14 mouse cellular contexts compared by ENCODE assay signal in the genomic region with DNA sequence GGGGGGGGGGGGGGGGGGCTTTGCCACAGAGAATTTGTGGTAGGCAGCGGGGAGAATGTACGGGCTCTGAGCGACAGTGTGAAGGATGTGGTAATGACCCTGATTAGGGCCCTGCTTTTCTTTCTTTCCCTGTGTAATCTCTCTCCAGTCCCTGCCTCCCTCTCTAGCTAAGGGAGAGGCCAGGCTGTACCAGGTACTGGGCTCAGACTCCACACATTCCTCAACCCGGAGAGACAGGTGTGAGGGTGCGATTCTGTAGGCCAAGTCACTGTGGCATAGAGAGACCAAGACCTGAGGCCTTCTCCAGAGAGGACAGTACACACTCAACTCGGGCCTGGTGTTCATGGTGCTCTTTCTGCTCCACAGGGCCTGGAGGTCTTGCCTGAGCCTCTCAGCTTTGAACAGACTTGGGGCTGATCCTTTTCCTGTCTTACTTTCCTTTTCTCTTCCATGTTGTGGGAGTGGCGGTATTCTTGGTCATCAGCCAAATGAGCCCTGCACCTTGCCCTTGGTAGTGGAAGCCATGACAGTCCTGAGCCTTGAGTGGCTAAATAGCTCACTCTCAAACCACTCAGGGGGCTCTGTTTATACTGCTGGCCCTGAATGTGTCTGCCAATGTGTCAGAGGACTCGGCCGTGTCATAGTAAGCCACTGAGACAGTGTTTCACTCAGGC. TPM values are rescaled to one million over a fixed set of nuclear protein-coding genes. Genes with fewer than 3 reads are reported as not detected.
DNase-seq lines count a peak whose midpoint lies in the region; ATAC-seq and TF ChIP-seq lines count a peak whose summit lies in the region.
"Had no signal": no experiment of that assay in that cellular context is flagged by ENCODE, and none has a peak within 500 bp of the region (broad histone marks: within the 10 kb centered on the region; RNA-seq: fewer than 3 reads in every experiment).

No protein-coding gene starts in this region.

- no peak for ATAC-seq in hindbrain, postnatal 0 days
- ATAC-seq in Patski: peak; percentile 6
- peak; percentile 53 for ATAC-seq in intestine, postnatal 0 days
- no peak for ATAC-seq in frontal cortex, adult (ENCODE audit: low TSS enrichment)

- POLR2A ChIA-PET in Patski (lab: Charles Lee): interaction anchor here (1.6 kb wide), 1 partner anchor 29 kb away, joined by 4 read pairs; no protein-coding TSS in a partner anchor

- intact Hi-C loops in gastrocnemius, adult 2 months (cut with DNase I): no loop called here

- DNase-seq in hindbrain, embryonic 10.5 days (ENCODE audit: low spot score): no peak
- DNase-seq in hindbrain, postnatal 0 days (ENCODE audit: low spot score): no peak
- no peak for DNase-seq in Patski (ENCODE audit: low read depth, low spot score)
- peak; percentile 56 to 65 for DNase-seq in kidney, postnatal 36 days
- DNase-seq in gastrocnemius, adult 2 months: no peak
- DNase-seq in thymus, postnatal 4 days: no peak
- DNase-seq: cerebellum, adult 18-20 months; heart, postnatal 4 days had no signal

- no peak for TF ChIP-seq CTCF in hindbrain, postnatal 0 days (IDR thresholded peaks at IDR 0.05; ENCODE audit: low read depth)
- TF ChIP-seq CTCF in Patski (IDR thresholded peaks at IDR 0.05): no peak
- TF ChIP-seq CTCF in intestine, postnatal 0 days (IDR thresholded peaks at IDR 0.05; ENCODE audit: low read depth): no peak
- no peak for TF ChIP-seq CTCF in gastrocnemius, adult 2 months (IDR thresholded peaks at IDR 0.05)

- in situ Hi-C loops in Patski (cut with MboI; ENCODE audit: low pct_unique_long_range_greater_than_20kb): no loop called here

- CTCF ChIA-PET in Patski (lab: Charles Lee): interaction anchor here (1.3 to 1.4 kb wide), 2 partner anchors 9 to 28 kb away, joined by 3 to 6 read pairs; no protein-coding TSS in a partner anchor

- H3K36me3 ChIP-seq in hindbrain, embryonic 10.5 days: no peaks in the 10 kb centered on the region
- H3K36me3 ChIP-seq in hindbrain, postnatal 0 days (ENCODE audit: insufficient read depth, low read length): no peaks in the 10 kb centered on the region
- no peaks in the 10 kb centered on the region for H3K36me3 ChIP-seq in intestine, postnatal 0 days (ENCODE audit: control insufficient read depth, insufficient read depth)
- H3K36me3 ChIP-seq: limb, embryonic 10.5 days; liver, embryonic 15.5 days had no signal

- 71% methylated on average over 9 of the region's 9 CpGs for WGBS in hindbrain, embryonic 10.5 days
- WGBS in hindbrain, postnatal 0 days: 57% methylated on average over 9 of the region's 9 CpGs
- 49% methylated on average over 9 of the region's 9 CpGs for WGBS in intestine, postnatal 0 days

- H3K4me1 ChIP-seq in hindbrain, embryonic 10.5 days (replicated peaks): peaks cover 19% of the 10 kb centered on the region; the same call in 1 of the 2 replicates
- H3K4me1 ChIP-seq in hindbrain, postnatal 0 days (ENCODE audit: insufficient read depth, low read length): no peaks in the 10 kb centered on the region
- H3K4me1 ChIP-seq in intestine, postnatal 0 days (replicated peaks; ENCODE audit: control insufficient read depth, insufficient read depth, low read length): peaks cover 12% of the 10 kb centered on the region; the same call in 1 of the 2 replicates

- H3K4me3 ChIP-seq in hindbrain, embryonic 10.5 days: no peak overlapping the region
- H3K4me3 ChIP-seq in hindbrain, postnatal 0 days (ENCODE audit: low read length): no peak overlapping the region
- no peak overlapping the region for H3K4me3 ChIP-seq in intestine, postnatal 0 days (ENCODE audit: low read depth, low read length)
- H3K4me3 ChIP-seq in gastrocnemius, adult 2 months: no peak overlapping the region
- H3K4me3 ChIP-seq: limb, embryonic 10.5 days; liver, embryonic 15.5 days had no signal

- H3K9me3 ChIP-seq in hindbrain, embryonic 10.5 days: peaks cover 1% of the 10 kb centered on the region; the same call in 1 of the 2 replicates
- H3K9me3 ChIP-seq in hindbrain, postnatal 0 days (ENCODE audit: low read length): no peaks in the 10 kb centered on the region
- no peaks in the 10 kb centered on the region for H3K9me3 ChIP-seq in intestine, postnatal 0 days (ENCODE audit: control insufficient read depth)
- H3K9me3 ChIP-seq: limb, embryonic 10.5 days; liver, embryonic 15.5 days had no signal

- H3K27ac ChIP-seq in hindbrain, embryonic 10.5 days: peak overlapping the region; percentile 40
- no peak overlapping the region for H3K27ac ChIP-seq in hindbrain, postnatal 0 days
- peak overlapping the region; percentile 77 for H3K27ac ChIP-seq in intestine, postnatal 0 days (ENCODE audit: low read depth, low read length)
- H3K27ac ChIP-seq in gastrocnemius, adult 2 months: no peak overlapping the region
- H3K27ac ChIP-seq: limb, embryonic 10.5 days; liver, embryonic 15.5 days; macrophage had no signal

- no peak overlapping the region for H3K4me2 ChIP-seq in hindbrain, postnatal 0 days (ENCODE audit: low read depth, low read length)
- no peak overlapping the region for H3K4me2 ChIP-seq in intestine, postnatal 0 days (replicated peaks; ENCODE audit: low read depth)
- H3K4me2 ChIP-seq: liver, embryonic 15.5 days had no signal

- H3K27me3 ChIP-seq in hindbrain, embryonic 10.5 days (ENCODE audit: insufficient read depth, poor library complexity, severe bottlenecking): peaks cover 20% of the 10 kb centered on the region
- H3K27me3 ChIP-seq in hindbrain, postnatal 0 days (ENCODE audit: insufficient read depth, low read length): no peaks in the 10 kb centered on the region
- no peaks in the 10 kb centered on the region for H3K27me3 ChIP-seq in Patski
- H3K27me3 ChIP-seq in intestine, postnatal 0 days (replicated peaks; ENCODE audit: control insufficient read depth, insufficient read depth, low read length): no peaks in the 10 kb centered on the region
- H3K27me3 ChIP-seq: CH12.LX had no signal

- H3K9ac ChIP-seq in hindbrain, postnatal 0 days (replicated peaks; ENCODE audit: low read length): no peak overlapping the region
- H3K9ac ChIP-seq in intestine, postnatal 0 days (ENCODE audit: low read depth, low read length): no peak overlapping the region
- H3K9ac ChIP-seq: liver, embryonic 15.5 days had no signal

RNA-seq across cellular contexts. Expression of a gene that starts 30.7 kb away (rescaled TPM):
- polyA plus RNA-seq in hindbrain, embryonic 10.5 days (2016; fragmentation: Nextera tagmentation; extraction: Ambion mirVana): 2,706 and 3,181 TPM in 2 replicates
- 1,143 and 1,334 TPM in 2 replicates for total RNA-seq in hindbrain, postnatal 0 days (2014; rRNA removed)
- 1,977 and 1,992 TPM in 2 replicates for polyA plus RNA-seq in hindbrain, postnatal 0 days (2015; fragmentation: Nextera tagmentation; extraction: Ambion mirVana)
- 683 TPM for polyA plus RNA-seq in Patski (2021)
- polyA plus RNA-seq in intestine, postnatal 0 days (2015; fragmentation: Nextera tagmentation; extraction: Ambion mirVana): 1,056 and 1,104 TPM in 2 replicates
- total RNA-seq in gastrocnemius, adult 2 months (2021): 100 to 1,000 TPM; 314 to 379 TPM

RNA-seq across cellular contexts. Expression of a gene that starts 57.2 kb away (rescaled TPM):
- 15.1 and 16.5 TPM in 2 replicates for polyA plus RNA-seq in hindbrain, embryonic 10.5 days (2016; fragmentation: Nextera tagmentation; extraction: Ambion mirVana)
- 28.3 and 32.6 TPM in 2 replicates for total RNA-seq in hindbrain, postnatal 0 days (2014; rRNA removed)
- polyA plus RNA-seq in hindbrain, postnatal 0 days (2015; fragmentation: Nextera tagmentation; extraction: Ambion mirVana): 18.4 and 19.2 TPM in 2 replicates
- 53.4 TPM for polyA plus RNA-seq in Patski (2021)
- 16.9 and 18.4 TPM in 2 replicates for polyA plus RNA-seq in intestine, postnatal 0 days (2015; fragmentation: Nextera tagmentation; extraction: Ambion mirVana)
- 10 to 100 TPM; 13.8 to 16.0 TPM for total RNA-seq in gastrocnemius, adult 2 months (2021)

Comparison
In these comparisons a context has a peak if more than half of its experiments do, and no peak if none do; other contexts are left out.
1. H3K27ac ChIP-seq: peak in hindbrain, embryonic 10.5 days (single experiment) and intestine, postnatal 0 days (single experiment); none in hindbrain, postnatal 0 days (single experiment) and gastrocnemius, adult 2 months (single experiment).
2. DNase-seq: peak in kidney, postnatal 36 days (2 of 2); none in hindbrain, embryonic 10.5 days (single experiment), hindbrain, postnatal 0 days (single experiment), Patski (single experiment), gastrocnemius, adult 2 months (single experiment) and thymus, postnatal 4 days (single experiment).
3. ATAC-seq: peak in Patski (single experiment) and intestine, postnatal 0 days (single experiment); none in hindbrain, postnatal 0 days (single experiment) and frontal cortex, adult (single experiment).